Mouse (Mus musculus) embryonic fibroblast, embryonic 13.5 days (primary cell): ENCODE results near the gene Oxa1l. TPM values are rescaled to one million over a fixed set of nuclear protein-coding genes. Genes with fewer than 3 reads are reported as not detected.
"Not testable (repeated sequence)": the region's sequence is repeated elsewhere in the genome, so short reads cannot be mapped to it uniquely, and the experiment has no call there.

ENCODE experiments used
- H3K27ac ChIP-seq: 2 replicates; pipeline ENCODE4 v1.5.1; 2012; ENCODE audit warnings: low read length, control low read depth, inconsistent platforms; ENCODE audit not compliant: insufficient read depth
- H3K4me1 ChIP-seq: 2 replicates; pipeline ENCODE4 v1.6.1; 2011; ENCODE audit warnings: low read length; ENCODE audit not compliant: control insufficient read depth, insufficient read depth
- H3K4me3 ChIP-seq: 2 replicates; pipeline ENCODE4 v1.5.1; 2011; ENCODE audit warnings: mild to moderate bottlenecking, control low read depth, low read length; ENCODE audit not compliant: insufficient read depth
- CTCF ChIP-seq: IDR thresholded peaks from 2 replicates; pipeline ENCODE4 v1.5.1; 2011; ENCODE audit warnings: mild to moderate bottlenecking, control low read depth, low read length, moderate library complexity, borderline replicate concordance; ENCODE audit not compliant: insufficient read depth
- POLR2A ChIP-seq: IDR thresholded peaks from 2 replicates; pipeline ENCODE4 v1.6.1; 2011; ENCODE audit warnings: low read depth, mild to moderate bottlenecking, control low read depth, low read length, moderate library complexity
- polyA plus RNA-seq: library from polyadenylated mRNA; stranded (reverse); fragments of >200 nt; gene quantifications from 2 replicates; pipeline ENCODE4 v1.2.4, GENCODE M21; 2011; ENCODE audit warnings: low read depth; ENCODE audit not compliant: missing spikeins, insufficient read length

The Oxa1l gene
- polyA plus RNA-seq, 1 experiment = 55.3 TPM

DNA sequence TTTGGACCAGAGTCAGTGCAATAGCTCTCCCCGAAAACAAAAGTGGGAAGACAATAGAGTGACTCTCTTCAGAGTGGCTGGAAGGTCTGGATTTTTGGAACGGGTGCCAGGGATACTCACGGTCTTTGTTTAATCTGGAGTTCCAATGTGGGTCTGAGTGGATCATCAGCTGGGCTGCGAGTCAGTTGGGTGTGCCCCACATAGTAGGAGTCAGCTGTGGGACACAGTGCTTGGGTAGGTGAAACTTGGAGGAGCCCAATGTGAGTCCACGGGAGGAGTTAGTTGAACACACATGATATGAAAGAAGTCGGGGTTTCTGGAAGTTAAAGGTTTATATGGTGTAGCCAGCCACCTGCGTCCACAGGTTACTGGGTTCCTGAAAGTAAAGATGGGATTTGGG lies 19.8 kb upstream of the Oxa1l start:
- TF ChIP-seq POLR2A (no peak), CTCF (no peak)

GRCm38 (mm10) chr14:54341807-54342206 lies 18.8 kb upstream of the Oxa1l start:
- not testable (repeated sequence) for H3K27ac ChIP-seq, H3K4me3 ChIP-seq, H3K4me1 ChIP-seq

More for the DNA sequence above, 19.8 kb upstream of the Oxa1l start:
- H3K4me1 ChIP-seq = no peaks in the 10 kb centered on the region
- no peak overlapping the region for H3K27ac ChIP-seq
- H3K4me3 ChIP-seq = no peak overlapping the region

GRCm38 (mm10) chr14:54350773-54351541 lies 9.7 kb upstream of the Oxa1l start:
- H3K27ac ChIP-seq, H3K4me1 ChIP-seq, H3K4me3 ChIP-seq: not testable (repeated sequence)

DNA sequence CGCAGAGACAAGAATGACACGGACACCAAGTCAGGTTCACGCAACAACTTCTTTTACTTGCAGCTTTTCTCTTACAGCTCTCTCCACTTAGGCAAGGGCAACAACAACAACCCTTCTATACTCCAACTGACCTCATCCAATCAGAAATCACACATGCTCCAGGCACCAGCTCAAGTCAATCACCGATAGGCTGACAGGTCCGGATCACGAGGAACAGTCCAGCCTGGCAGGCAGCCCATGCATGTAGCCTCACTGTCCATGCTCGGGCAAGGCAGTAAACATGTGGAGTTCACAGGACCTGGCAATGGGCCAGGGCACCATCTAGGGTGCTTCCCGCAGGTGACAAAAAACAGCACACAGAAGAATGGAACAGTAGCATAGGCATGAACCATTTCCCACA lies 8.3 kb upstream of the Oxa1l start:
- no peaks in the 10 kb centered on the region for H3K4me1 ChIP-seq
- no peak overlapping the region for H3K27ac ChIP-seq
- TF ChIP-seq POLR2A = no peak
- no peak for TF ChIP-seq CTCF
- no peak overlapping the region for H3K4me3 ChIP-seq

- no peak overlapping the region for H3K27ac ChIP-seq
- no peaks in the 10 kb centered on the region for H3K4me1 ChIP-seq
- no peak for TF ChIP-seq CTCF
- no peak for TF ChIP-seq POLR2A
- no peak overlapping the region for H3K4me3 ChIP-seq
Observed at GRCm38 (mm10) chr14:54354406-54354805, 6.2 kb upstream of the Oxa1l start.

- H3K4me3 ChIP-seq = no peak overlapping the region
- TF ChIP-seq POLR2A (no peak), CTCF (no peak)
- no peaks in the 10 kb centered on the region for H3K4me1 ChIP-seq
- H3K27ac ChIP-seq = no peak overlapping the region
Observed at GRCm38 (mm10) chr14:54363156-54363555, 2.5 kb downstream of the Oxa1l start.

DNA sequence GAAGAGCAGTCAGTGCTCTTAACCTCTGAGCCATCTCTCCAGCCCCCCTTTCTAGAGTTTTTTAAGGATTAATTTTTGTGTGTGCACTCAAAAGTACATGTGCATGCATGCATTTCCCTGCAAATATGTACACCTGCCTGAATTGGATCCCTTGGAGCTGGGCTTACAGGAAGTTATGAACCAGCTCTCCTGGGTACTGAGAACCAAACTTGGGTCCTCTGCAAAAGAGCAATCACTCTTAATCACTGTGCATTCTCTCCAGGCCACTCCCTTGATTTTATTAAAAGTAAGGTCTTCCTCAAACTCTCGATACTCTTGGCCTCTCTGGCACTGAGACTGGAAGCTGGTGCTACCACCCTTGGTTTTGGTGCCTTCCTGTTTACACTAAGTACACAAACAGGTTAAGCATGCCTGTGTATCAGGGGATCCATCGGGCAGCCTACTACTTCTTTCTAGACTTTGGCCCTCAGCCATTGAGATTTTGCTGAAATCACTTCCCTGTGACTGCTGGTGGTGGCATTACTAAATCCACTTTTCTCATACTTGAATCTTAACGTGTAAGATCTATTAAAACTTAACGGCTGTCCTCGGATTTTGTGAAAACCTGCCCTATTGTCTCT lies 4.5 kb downstream of the Oxa1l start:
- Histone ChIP-seq H3K4me1 (no peaks in the 10 kb centered on the region), H3K4me3 (no peak overlapping the region), H3K27ac (no peak overlapping the region)
- TF ChIP-seq POLR2A (no peak), CTCF (no peak)

- H3K4me1 ChIP-seq = no peaks in the 10 kb centered on the region
- no peak overlapping the region for H3K4me3 ChIP-seq
- no peak overlapping the region for H3K27ac ChIP-seq
- no peak for TF ChIP-seq POLR2A
Observed at GRCm38 (mm10) chr14:54366581-54366980, 5.9 kb downstream of the Oxa1l start.

DNA sequence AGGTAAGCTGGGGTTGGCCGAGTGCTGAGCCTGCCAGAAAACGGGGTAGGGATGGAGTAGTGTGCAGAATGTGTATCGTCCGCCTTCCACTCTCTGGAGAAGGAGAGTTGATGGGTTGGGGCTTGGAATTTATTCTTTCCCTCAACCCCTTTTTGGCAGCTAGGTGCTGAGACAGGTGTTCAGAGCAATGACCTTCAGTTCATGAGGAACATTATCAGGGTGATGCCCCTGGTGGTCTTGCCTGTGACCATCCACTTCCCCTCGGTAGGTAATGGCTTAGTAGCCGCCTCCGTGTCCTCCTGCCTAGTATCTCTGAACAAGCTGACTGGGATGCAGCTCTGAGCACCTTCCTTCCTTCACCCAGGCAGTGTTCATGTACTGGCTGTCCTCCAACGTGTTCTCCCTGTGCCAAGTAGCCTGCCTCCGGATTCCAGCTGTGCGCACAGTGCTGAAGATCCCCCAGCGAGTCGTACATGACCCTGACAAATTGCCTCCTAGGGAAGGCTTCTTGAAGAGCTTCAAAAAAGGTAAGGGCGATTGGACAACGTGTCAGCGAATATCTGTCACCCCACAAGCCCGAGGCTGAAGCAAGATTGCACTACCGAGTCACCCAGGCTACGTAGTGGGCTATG lies 6.9 kb downstream of the Oxa1l start:
- H3K4me3 ChIP-seq = no peak overlapping the region
- no peaks in the 10 kb centered on the region for H3K4me1 ChIP-seq
- no peak for TF ChIP-seq CTCF
- no peak for TF ChIP-seq POLR2A
- H3K27ac ChIP-seq = no peak overlapping the region

DNA sequence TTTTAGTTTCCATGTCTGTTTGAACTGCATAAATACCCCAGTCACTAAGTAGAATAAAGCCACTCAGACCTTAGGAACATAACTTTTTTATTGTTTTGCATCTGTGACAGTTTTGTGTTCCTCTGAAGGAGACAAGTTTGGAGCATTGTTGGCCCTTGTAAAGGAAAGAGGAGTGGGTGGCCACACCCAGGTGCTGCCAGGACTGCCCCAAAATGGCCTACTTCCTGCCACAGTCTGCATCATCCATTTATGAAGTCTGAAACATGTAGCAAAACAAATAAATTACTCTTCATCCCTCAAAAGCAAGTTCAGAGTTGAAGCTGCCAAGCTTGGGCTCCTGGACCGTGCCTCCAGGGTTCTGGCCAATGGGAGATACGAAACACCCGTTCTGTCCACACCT lies 8.7 kb downstream of the Oxa1l start:
- no peak for TF ChIP-seq POLR2A
- no peak for TF ChIP-seq CTCF
- Histone ChIP-seq H3K4me1 (no peaks in the 10 kb centered on the region), H3K27ac (no peak overlapping the region), H3K4me3 (no peak overlapping the region)

- no peak overlapping the region for H3K4me3 ChIP-seq
- H3K27ac ChIP-seq = no peak overlapping the region
- no peak for TF ChIP-seq POLR2A
- no peak for TF ChIP-seq CTCF
- no peaks in the 10 kb centered on the region for H3K4me1 ChIP-seq
Observed at GRCm38 (mm10) chr14:54370595-54370994, 10.0 kb downstream of the Oxa1l start.
